Mouse (Mus musculus): ENCODE data around the gene Eml3.

- TF ChIP-seq CTCF (IDR thresholded peaks at IDR 0.05; ENCODE audit: low read depth, low read length) (no peak), POLR2A (IDR thresholded peaks at IDR 0.05; ENCODE audit: extremely low read depth, insufficient read depth, low read length) (no peak)
These were observed 20.8 kb downstream of the Eml3 start for GRCm38 (mm10) chr19:8950190-8950589.

Data from liver, adult 2 months (tissue).